Mouse (Mus musculus) forebrain, embryonic 11.5 days (tissue): ENCODE data around the gene Aip. TPM values are rescaled to one million over a fixed set of nuclear protein-coding genes. Genes with fewer than 3 reads are reported as not detected.
"Not testable (repeated sequence)": the region's sequence is repeated elsewhere in the genome, so short reads cannot be mapped to it uniquely, and the experiment has no call there.

Source experiments
- ATAC-seq: fragments of 200-750 bp; cut with Nextera tagmentation; replicated peaks from 2 replicates; pipeline ENCODE4 v1.8.0; 2017; ENCODE audit warnings: moderate TSS enrichment; ENCODE audit not compliant: low FRiP score
- DNase-seq: peaks from one replicate; pipeline ENCODE4 v3.0.0-alpha.2; 2017; ENCODE audit warnings: low spot score
- H3K27ac ChIP-seq: fragments of 300-500 bp; sonication (generic); 2 replicates; pipeline ENCODE4 v1.5.1; 2014; ENCODE audit warnings: low read depth, low read length
- H3K27me3 ChIP-seq: fragments of 300-500 bp; sonication (generic); 2 replicates; pipeline ENCODE4 v1.6.1; 2014; ENCODE audit warnings: mild to moderate bottlenecking, low read length, mixed read lengths; ENCODE audit not compliant: control insufficient read depth, insufficient read depth
- H3K36me3 ChIP-seq: fragments of 300-500 bp; sonication (generic); 2 replicates; pipeline ENCODE4 v1.6.1; 2014; ENCODE audit warnings: mild to moderate bottlenecking, low read length, moderate library complexity, mixed read lengths; ENCODE audit not compliant: control insufficient read depth, insufficient read depth
- H3K4me1 ChIP-seq: fragments of 300-500 bp; sonication (generic); replicated peaks from 2 replicates; pipeline ENCODE4 v1.6.1; 2014; ENCODE audit warnings: low read length, mixed read lengths; ENCODE audit not compliant: control insufficient read depth, insufficient read depth
- H3K4me2 ChIP-seq: fragments of 300-500 bp; sonication (generic); 2 replicates; pipeline ENCODE4 v1.6.1; 2014; ENCODE audit warnings: low read depth, mild to moderate bottlenecking, low read length, moderate library complexity, mixed read lengths; ENCODE audit not compliant: severe bottlenecking
- H3K4me3 ChIP-seq: fragments of 300-500 bp; sonication (generic); 2 replicates; pipeline ENCODE4 v1.5.1; 2014; ENCODE audit warnings: low read depth, low read length
- H3K9ac ChIP-seq: fragments of 300-500 bp; sonication (generic); 2 replicates; pipeline ENCODE4 v1.6.1; 2014; ENCODE audit warnings: low read length
- H3K9me3 ChIP-seq: fragments of 300-500 bp; sonication (generic); 2 replicates; pipeline ENCODE4 v1.6.1; 2016; ENCODE audit warnings: low read length, mixed read lengths; ENCODE audit not compliant: control insufficient read depth
- WGBS: fragments of 180-500 bp; shearing (Covaris S2); extraction: QIAGEN DNeasy Blood & Tissue Kit; methylation state at CpG from one replicate; pipeline ENCODE4 v1.1.7; 2014; 5-methylcytosine and 5-hydroxymethylcytosine counted together
- polyA plus RNA-seq: library from polyadenylated mRNA; unstranded; fragments of >200 nt; fragmentation: Nextera tagmentation; extraction: Ambion mirVana; gene quantifications from 2 replicates; pipeline ENCODE4 v1.2.1, GENCODE M21; 2014

Gene Aip
- polyA plus RNA-seq, 1 experiment from 2014 or later = 52.3 TPM

- WGBS = 86% methylated on average over 2 of the region's 2 CpGs
- ATAC-seq (no peak), DNase-seq (no peak)
- Histone ChIP-seq H3K27ac (no peak overlapping the region), H3K36me3 (peaks cover 3% of the 10 kb centered on the region; the same call in 1 of the 2 replicates), H3K4me3 (no peak overlapping the region), H3K9me3 (no peaks in the 10 kb centered on the region), H3K27me3 (no peaks in the 10 kb centered on the region), H3K4me1 (peaks cover 4% of the 10 kb centered on the region), H3K4me2 (no peak overlapping the region), H3K9ac (no peak overlapping the region)
Observed at GRCm38 (mm10) chr19:4131768-4132167, 6.1 kb upstream of the Aip start.

GRCm38 (mm10) chr19:4131075-4131474, 5.4 kb upstream of the Aip start:
- Histone ChIP-seq H3K4me2 (no peak overlapping the region), H3K27ac (no peak overlapping the region), H3K4me3 (no peak overlapping the region), H3K9ac (no peak overlapping the region), H3K36me3 (peaks cover 3% of the 10 kb centered on the region; the same call in 1 of the 2 replicates), H3K27me3 (no peaks in the 10 kb centered on the region), H3K4me1 (peaks cover 7% of the 10 kb centered on the region), H3K9me3 (no peaks in the 10 kb centered on the region)
- DNase-seq (no peak), ATAC-seq (no peak)
- 89% methylated on average over 5 of the region's 5 CpGs for WGBS

GRCm38 (mm10) chr19:4130106-4130505, 4.4 kb upstream of the Aip start:
- Histone ChIP-seq H3K27ac (no peak overlapping the region), H3K4me3 (no peak overlapping the region), H3K36me3 (peaks cover 3% of the 10 kb centered on the region; the same call in 1 of the 2 replicates), H3K4me1 (peaks cover 8% of the 10 kb centered on the region), H3K9me3 (no peaks in the 10 kb centered on the region), H3K9ac (no peak overlapping the region), H3K27me3 (no peaks in the 10 kb centered on the region), H3K4me2 (no peak overlapping the region)
- ATAC-seq (no peak), DNase-seq (no peak)
- 87% methylated on average over 4 of the region's 4 CpGs for WGBS

GRCm38 (mm10) chr19:4129462-4129861, 3.8 kb upstream of the Aip start:
- DNase-seq = no peak
- H3K4me2 ChIP-seq = no peak overlapping the region
- WGBS = 94% methylated on average over 7 of the region's 7 CpGs
- H3K27me3 ChIP-seq = no peaks in the 10 kb centered on the region
- no peaks in the 10 kb centered on the region for H3K9me3 ChIP-seq
- H3K36me3 ChIP-seq = peaks cover 3% of the 10 kb centered on the region; the same call in 1 of the 2 replicates
- peaks cover 9% of the 10 kb centered on the region for H3K4me1 ChIP-seq
- H3K27ac ChIP-seq = no peak overlapping the region
- H3K4me3 ChIP-seq = no peak overlapping the region
- H3K9ac ChIP-seq = no peak overlapping the region
- no peak for ATAC-seq

GRCm38 (mm10) chr19:4126759-4127495, 1.3 kb upstream of the Aip start:
- Histone ChIP-seq H3K27me3 (no peaks in the 10 kb centered on the region), H3K4me1 (peaks cover 9% of the 10 kb centered on the region), H3K4me3 (peak overlapping the region; percentile 77), H3K9ac (peak overlapping the region; percentile 71), H3K27ac (no peak overlapping the region), H3K4me2 (peak overlapping the region; percentile 73), H3K36me3 (no peaks in the 10 kb centered on the region; the same call in 1 of the 2 replicates), H3K9me3 (no peaks in the 10 kb centered on the region)
- ATAC-seq (no peak), DNase-seq (no peak)
- WGBS = 70% methylated on average over 7 of the region's 7 CpGs

GRCm38 (mm10) chr19:4125268-4125667, 390 bp downstream of the Aip start:
- peak overlapping the region; percentile 39; the same call in 1 of the 2 replicates for H3K9ac ChIP-seq
- H3K36me3 ChIP-seq, H3K9me3 ChIP-seq, H3K27me3 ChIP-seq, H3K27ac ChIP-seq, DNase-seq: not testable (repeated sequence)
- H3K4me1 ChIP-seq = peaks cover 10% of the 10 kb centered on the region
- 23% methylated on average over 4 of the region's 4 CpGs for WGBS
- H3K4me2 ChIP-seq = peak overlapping the region; percentile 45
- peak overlapping the region; percentile 77 for H3K4me3 ChIP-seq
- ATAC-seq = peak; percentile 40; the same call in 1 of the 2 replicates

GRCm38 (mm10) chr19:4124432-4124831, 1.2 kb downstream of the Aip start:
- Histone ChIP-seq H3K4me1 (peaks cover 10% of the 10 kb centered on the region), H3K4me2 (no peak overlapping the region)

GRCm38 (mm10) chr19:4122411-4123370, 3.0 kb downstream of the Aip start:
- 83% methylated on average over 7 of the region's 7 CpGs for WGBS

More at GRCm38 (mm10) chr19:4124432-4124831, 1.2 kb downstream of the Aip start:
- WGBS = 87% methylated on average over 4 of the region's 4 CpGs
- ATAC-seq (no peak), DNase-seq (no peak)
- Histone ChIP-seq H3K9ac (no peak overlapping the region), H3K27me3 (no peaks in the 10 kb centered on the region), H3K27ac (no peak overlapping the region), H3K4me3 (no peak overlapping the region), H3K9me3 (no peaks in the 10 kb centered on the region), H3K36me3 (no peaks in the 10 kb centered on the region; the same call in 1 of the 2 replicates)

More at GRCm38 (mm10) chr19:4122411-4123370, 3.0 kb downstream of the Aip start:
- H3K27me3 ChIP-seq = no peaks in the 10 kb centered on the region
- no peaks in the 10 kb centered on the region; the same call in 1 of the 2 replicates for H3K36me3 ChIP-seq
- no peak overlapping the region for H3K9ac ChIP-seq
- no peak overlapping the region for H3K4me2 ChIP-seq
- ATAC-seq (no peak), DNase-seq (no peak)
- no peak overlapping the region for H3K4me3 ChIP-seq
- H3K9me3 ChIP-seq = no peaks in the 10 kb centered on the region
- H3K4me1 ChIP-seq = peaks cover 10% of the 10 kb centered on the region
- H3K27ac ChIP-seq = no peak overlapping the region
